Mouse (Mus musculus) brown adipose tissue, adult 24 weeks (tissue): ENCODE data around the gene Farsa. TPM values are rescaled to one million over a fixed set of nuclear protein-coding genes. Genes with fewer than 3 reads are reported as not detected.
A peak's percentile ranks its signal among the peaks of the same experiment; 100 is the strongest.

Experiments used
- H3K27ac ChIP-seq: fragments of 200-500 bp; replicated peaks from 2 replicates; pipeline ENCODE4 v1.5.1; 2012; ENCODE audit warnings: low read depth, mild to moderate bottlenecking, low read length
- H3K4me1 ChIP-seq: fragments of 200-500 bp; 2 replicates; pipeline ENCODE4 v1.6.1; 2012; ENCODE audit warnings: low read length, mixed read lengths; ENCODE audit not compliant: control insufficient read depth, insufficient read depth, insufficient read length
- H3K4me3 ChIP-seq: fragments of 200-500 bp; 2 replicates; pipeline ENCODE4 v1.5.1; 2012; ENCODE audit warnings: low read depth, mild to moderate bottlenecking, low read length, moderate library complexity; ENCODE audit not compliant: insufficient read depth
- polyA plus RNA-seq: library from polyadenylated mRNA; stranded (reverse); fragments of >200 nt; gene quantifications from 2 replicates; pipeline ENCODE4 v1.2.4, GENCODE M21; 2012; ENCODE audit not compliant: missing spikeins, insufficient read depth, insufficient read length

Farsa gene
- polyA plus RNA-seq, 1 experiment, result 11.3 TPM

DNA sequence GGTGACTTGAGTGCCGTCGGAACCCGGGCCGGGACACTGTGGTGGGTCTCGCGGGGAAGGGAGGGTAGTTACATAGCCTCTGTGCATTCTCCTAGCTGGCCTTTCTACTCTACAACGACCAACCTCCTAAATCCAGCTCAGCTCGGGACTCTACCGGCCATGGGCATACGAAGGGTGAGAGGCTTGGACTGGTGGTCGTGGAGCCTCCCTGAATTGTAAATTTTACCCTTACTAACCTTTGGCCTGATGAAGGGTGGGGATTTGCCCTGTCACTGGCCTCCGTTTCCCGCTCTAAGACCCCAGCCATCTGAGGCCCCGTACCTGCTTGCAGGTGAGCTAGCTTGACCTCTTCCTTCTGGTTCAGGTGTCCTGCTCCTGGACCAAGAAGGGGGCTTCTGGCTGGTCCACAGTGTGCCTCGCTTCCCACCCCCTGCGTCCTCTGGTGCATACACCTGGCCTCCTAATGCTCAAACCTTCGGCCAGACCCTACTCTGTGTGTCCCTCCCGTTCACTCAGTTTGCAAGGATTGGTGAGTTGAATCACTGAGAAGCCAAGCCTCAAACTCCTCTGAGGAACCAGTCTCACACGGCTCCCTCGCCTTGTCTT is 52.5 kb downstream of the Farsa start:
- no peak overlapping the region for H3K27ac ChIP-seq

DNA sequence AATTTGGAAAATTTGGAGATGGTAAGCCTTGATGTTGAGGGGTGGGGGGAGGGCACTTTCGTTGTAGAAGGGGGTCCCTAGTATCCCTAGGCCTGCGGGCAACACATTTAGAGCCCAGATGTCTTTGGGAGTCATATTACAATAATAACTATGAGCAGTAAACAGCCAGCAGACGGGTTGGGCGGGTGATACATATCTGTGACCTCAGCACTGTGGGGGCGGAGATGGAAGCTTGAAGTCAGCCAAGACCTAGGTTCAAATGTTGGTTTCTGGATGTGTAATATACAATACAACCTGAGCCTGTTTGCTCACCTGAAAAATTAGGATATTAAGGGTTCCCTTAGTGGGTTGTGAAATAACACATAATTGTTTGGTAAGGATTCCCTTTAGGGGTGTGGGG is 53.2 kb downstream of the Farsa start:
- no peak overlapping the region for H3K27ac ChIP-seq
- H3K4me1 ChIP-seq, result peaks cover 9% of the 10 kb centered on the region

More for the DNA sequence above, 52.5 kb downstream of the Farsa start:
- Histone ChIP-seq H3K4me1 (peaks cover 9% of the 10 kb centered on the region), H3K4me3 (peak overlapping the region; percentile 85)

DNA sequence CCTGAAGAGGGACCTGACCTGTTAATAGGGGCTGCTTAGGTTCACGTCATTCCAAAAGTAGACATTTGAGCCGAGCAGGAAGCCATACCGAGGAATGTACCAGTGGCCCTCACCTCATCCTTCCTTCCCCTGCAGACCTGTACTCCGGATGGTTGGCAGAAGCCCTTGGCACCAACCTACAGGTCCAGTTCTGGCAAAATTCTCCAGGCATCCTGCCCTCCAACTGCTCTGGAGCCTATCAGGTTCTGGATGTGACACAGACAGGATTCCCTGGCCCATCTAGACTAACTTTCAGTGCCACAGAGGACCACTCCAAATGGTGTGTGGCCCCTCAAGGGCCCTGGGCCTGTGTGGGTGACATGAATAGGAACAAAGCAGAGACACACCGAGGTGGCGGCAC is 53.8 kb downstream of the Farsa start:
- no peak overlapping the region for H3K27ac ChIP-seq
- H3K4me3 ChIP-seq, result no peak overlapping the region
- peaks cover 9% of the 10 kb centered on the region for H3K4me1 ChIP-seq

More for the DNA sequence above, 53.2 kb downstream of the Farsa start:
- H3K4me3 ChIP-seq, result peak overlapping the region; percentile 85

DNA sequence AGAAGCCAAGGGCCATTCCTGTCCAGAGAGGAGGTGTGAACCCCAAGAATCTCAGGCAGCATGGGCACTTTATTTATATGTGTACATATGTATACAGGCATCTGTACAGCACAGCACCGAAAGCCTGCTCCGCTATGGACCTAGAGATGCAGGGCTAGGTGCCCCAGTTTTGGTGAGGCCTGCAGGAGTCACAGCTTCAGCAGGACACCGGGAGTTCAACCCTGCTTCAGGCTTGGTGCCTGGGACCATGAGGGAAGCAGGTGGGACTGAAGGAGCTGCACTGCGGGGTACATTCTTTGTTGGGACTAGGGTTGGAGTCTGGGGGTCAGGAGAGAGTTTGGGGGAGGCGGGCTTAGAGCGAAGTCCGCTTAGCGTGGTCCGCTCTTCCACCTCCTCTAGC is 55.1 kb downstream of the Farsa start:
- no peak overlapping the region for H3K27ac ChIP-seq
- no peak overlapping the region for H3K4me3 ChIP-seq

DNA sequence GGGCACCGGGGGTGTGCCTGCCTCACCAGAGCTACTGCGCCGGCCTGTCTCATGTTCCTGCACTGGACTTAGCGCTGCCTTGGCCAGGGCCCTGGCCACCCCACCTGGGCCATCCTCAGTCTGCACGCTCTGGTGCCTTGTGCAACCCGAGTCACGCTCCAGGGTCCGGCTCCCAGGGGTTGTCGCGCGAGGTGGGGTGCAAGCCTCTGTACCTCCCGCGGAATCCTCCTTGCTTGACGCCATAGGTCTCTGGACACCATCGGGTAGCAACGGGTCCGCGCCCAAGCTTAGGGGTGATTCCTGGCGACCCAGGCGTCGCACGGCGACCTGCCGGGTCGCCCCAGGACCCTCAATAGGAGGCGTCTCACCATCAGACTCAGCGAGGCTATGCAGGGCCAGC is 55.6 kb downstream of the Farsa start:
- Histone ChIP-seq H3K4me1 (peaks cover 9% of the 10 kb centered on the region), H3K4me3 (peak overlapping the region; percentile 62), H3K27ac (no peak overlapping the region)

More for the DNA sequence above, 55.1 kb downstream of the Farsa start:
- peaks cover 9% of the 10 kb centered on the region for H3K4me1 ChIP-seq

DNA sequence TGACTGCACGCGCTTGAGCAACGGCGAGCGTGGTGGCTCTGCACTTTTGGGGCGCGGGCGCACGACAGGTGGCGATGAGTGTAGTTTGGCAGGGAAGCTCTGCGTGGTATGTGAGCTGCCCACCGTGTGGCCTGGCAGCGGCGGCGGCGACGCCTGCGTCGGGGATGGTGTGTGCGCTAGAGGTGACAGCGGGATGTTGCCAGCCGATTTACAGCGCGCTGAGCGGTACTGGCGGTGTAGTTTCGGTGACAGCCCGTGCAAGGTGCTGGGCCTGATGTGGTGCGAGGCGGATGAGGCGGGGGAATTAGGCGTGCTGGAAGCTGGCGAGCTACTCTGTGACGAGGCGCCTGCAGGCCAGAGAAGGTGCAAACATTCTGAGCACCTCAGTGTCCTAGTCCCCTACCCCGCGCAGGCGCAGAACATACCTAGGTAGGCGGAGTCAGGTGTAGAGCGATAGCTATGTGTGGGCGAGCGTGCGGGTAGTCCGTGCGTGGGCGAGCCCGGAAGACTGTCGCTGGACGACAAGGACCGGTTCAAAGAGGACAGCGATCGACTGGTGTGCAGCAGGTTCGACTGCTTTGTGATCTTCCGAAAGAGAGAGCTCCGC is 56.2 kb downstream of the Farsa start:
- Histone ChIP-seq H3K27ac (no peak overlapping the region), H3K4me3 (peak overlapping the region; percentile 62), H3K4me1 (peaks cover 9% of the 10 kb centered on the region)

DNA sequence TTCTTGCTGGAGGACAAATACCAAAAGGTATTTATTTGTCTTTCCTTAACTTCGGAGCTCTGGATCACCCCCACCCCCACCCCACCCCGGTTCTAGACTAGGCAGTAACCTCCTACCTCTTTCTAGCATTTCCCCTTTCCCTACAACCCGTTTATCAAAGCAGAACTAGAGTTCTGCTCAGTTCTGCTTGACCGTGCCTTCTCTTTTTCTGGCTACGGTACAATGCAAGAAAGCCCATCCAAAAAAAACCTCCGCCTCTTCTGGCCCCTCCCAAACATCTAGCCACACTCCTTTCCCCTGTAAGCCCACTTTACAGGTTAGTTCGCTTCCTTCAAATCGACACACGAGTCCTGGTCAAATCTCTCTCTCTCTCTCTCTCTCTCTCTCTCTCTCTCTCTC is 56.7 kb downstream of the Farsa start:
- Histone ChIP-seq H3K27ac (no peak overlapping the region), H3K4me3 (peak overlapping the region; percentile 62), H3K4me1 (peaks cover 9% of the 10 kb centered on the region)

DNA sequence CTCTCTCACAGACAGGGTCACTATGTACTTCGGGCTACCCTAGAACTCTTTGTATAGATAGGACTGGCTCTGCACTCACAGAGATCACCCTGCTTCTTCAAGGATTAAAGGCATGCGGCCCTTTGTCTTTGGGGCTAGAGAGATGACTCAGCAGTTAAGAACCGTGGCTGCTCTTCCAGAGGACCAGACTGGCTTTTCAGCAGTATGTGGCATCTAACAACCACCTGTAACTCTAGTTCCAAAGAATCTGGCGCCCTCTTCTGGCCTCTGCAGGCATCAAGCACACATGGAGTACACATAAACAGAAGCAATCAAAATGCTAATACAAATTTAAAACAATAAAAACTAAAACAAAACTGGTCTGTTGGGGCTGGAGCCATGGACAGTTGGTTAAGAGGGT is 57.2 kb downstream of the Farsa start:
- H3K4me1 ChIP-seq, result peaks cover 8% of the 10 kb centered on the region
- H3K4me3 ChIP-seq, result no peak overlapping the region
- no peak overlapping the region for H3K27ac ChIP-seq

DNA sequence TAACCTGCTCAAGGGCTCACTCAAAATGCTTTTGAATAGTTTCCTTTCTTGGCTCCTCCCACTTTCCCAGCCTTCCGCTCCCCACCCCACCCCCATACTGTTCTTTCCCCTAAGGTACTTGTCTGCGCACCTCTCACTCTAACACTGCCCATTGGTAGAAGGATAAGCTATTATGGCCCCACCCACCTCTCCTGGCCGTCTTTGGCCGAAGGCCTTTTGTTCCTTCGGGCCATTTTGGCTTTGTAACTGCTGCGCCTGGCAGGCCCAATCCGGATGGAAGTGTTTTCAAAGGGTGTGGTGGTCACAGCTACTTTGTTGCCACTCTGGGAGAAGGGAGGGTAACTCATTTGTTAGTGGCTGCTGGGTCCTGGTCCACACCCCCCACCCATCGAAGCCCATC is 58.5 kb downstream of the Farsa start:
- no peak overlapping the region for H3K27ac ChIP-seq
- H3K4me3 ChIP-seq, result no peak overlapping the region
- H3K4me1 ChIP-seq, result peaks cover 4% of the 10 kb centered on the region; the same call in 1 of the 2 replicates

DNA sequence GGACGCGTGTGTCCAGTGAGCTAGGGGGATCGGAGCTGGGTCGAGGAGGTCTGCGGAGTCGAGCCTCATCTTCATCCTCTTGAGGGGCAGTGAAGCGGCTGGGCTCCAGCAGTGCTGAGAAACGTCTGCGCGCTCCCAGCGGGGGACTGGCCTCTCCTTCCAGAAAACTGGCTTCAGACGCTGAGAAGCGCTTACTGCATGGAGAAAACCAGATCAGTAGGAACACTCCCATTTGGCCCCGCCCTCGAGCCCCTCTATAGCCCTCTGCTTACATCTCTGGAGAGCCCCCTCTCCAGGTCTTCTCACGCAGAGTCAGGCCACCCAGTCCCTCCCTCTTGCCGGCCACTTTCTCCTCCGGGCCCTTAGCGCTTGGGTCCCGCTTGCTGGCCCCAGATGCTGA is 61.0 kb downstream of the Farsa start:
- H3K4me1 ChIP-seq, result peaks cover under 1% of the 10 kb centered on the region; the same call in 1 of the 2 replicates
- no peak overlapping the region for H3K4me3 ChIP-seq

DNA sequence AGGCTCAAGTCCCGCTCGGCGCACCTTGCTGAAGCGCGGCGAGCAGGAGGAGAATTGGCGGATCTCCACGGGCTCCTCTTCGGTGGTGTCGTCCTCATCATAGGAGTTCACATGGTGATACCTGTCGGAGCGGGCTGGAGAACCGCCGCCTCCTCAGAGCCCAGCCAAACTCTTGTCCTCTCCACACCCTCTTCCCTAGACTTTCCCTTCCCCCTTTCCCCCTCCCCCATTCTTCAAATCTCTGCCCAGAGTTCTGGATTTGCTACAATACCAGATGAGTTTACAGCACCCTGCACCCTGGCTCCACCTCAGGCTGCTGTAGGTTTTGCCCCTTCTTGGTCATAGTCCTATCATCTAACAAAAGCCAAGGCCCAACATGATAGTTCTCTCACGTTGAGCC is 61.9 kb downstream of the Farsa start:
- Histone ChIP-seq H3K4me3 (no peak overlapping the region), H3K4me1 (no peaks in the 10 kb centered on the region), H3K27ac (no peak overlapping the region)

More for the DNA sequence above, 61.0 kb downstream of the Farsa start:
- H3K27ac ChIP-seq, result no peak overlapping the region

Other genes starting within 250 kb of the Farsa start
- 17.2 and 62.3 TPM in 2 replicates for gene Ier2, start 194.1 kb upstream of the Farsa start, polyA plus RNA-seq
- gene Trmt1, start 170.7 kb upstream of the Farsa start, polyA plus RNA-seq, result 25.1 and 33.4 TPM in 2 replicates
- 19.0 and 22.9 TPM in 2 replicates for gene Nacc1, start 169.1 kb upstream of the Farsa start, polyA plus RNA-seq
- gene Lyl1, start 155.5 kb upstream of the Farsa start, polyA plus RNA-seq, result 2.9 and 3.1 TPM in 2 replicates
- 1.9 TPM in 1 of 2 replicates, not detected in the other for gene G430095P16Rik, start 134.0 kb upstream of the Farsa start, polyA plus RNA-seq
- gene Nfix, start 56.6 kb upstream of the Farsa start, polyA plus RNA-seq, result 74.6 and 78.4 TPM in 2 replicates
- 7.2 and 9.4 TPM in 2 replicates for gene Dand5, start 34.2 kb upstream of the Farsa start, polyA plus RNA-seq
- 32.2 and 37.2 TPM in 2 replicates for gene Gadd45gip1, start 25.5 kb upstream of the Farsa start, polyA plus RNA-seq
- gene Rad23a, start 16.3 kb upstream of the Farsa start, polyA plus RNA-seq, result 73.3 and 79.3 TPM in 2 replicates
- gene Calr, start 10.1 kb upstream of the Farsa start, polyA plus RNA-seq, result 211 and 306 TPM in 2 replicates
- 3.3 and 3.6 TPM in 2 replicates for gene Syce2, start 15.1 kb downstream of the Farsa start, polyA plus RNA-seq
- gene Gcdh, start 36.9 kb downstream of the Farsa start, polyA plus RNA-seq, result 53.8 and 76.8 TPM in 2 replicates
- not detected in 2 replicates for gene Klf1, start 44.9 kb downstream of the Farsa start, polyA plus RNA-seq
- 4.6 and 12.9 TPM in 2 replicates for gene Dnase2a, start 51.6 kb downstream of the Farsa start, polyA plus RNA-seq
- gene Mast1, start 80.4 kb downstream of the Farsa start, polyA plus RNA-seq, result not detected in 2 replicates
- not detected in 2 replicates for gene Rtbdn, start 90.0 kb downstream of the Farsa start, polyA plus RNA-seq
- not detected in 2 replicates for gene Gm49661, start 112.4 kb downstream of the Farsa start, polyA plus RNA-seq
- 387 and 425 TPM in 2 replicates for gene Prdx2, start 112.6 kb downstream of the Farsa start, polyA plus RNA-seq
- gene Rnaseh2a, start 112.8 kb downstream of the Farsa start, polyA plus RNA-seq, result 26.6 and 28.5 TPM in 2 replicates
- gene Junb, start 121.7 kb downstream of the Farsa start, polyA plus RNA-seq, result 15.4 and 47.7 TPM in 2 replicates
- 1.1 and 1.6 TPM in 2 replicates for gene Hook2, start 133.6 kb downstream of the Farsa start, polyA plus RNA-seq
- gene Best2, start 157.5 kb downstream of the Farsa start, polyA plus RNA-seq, result not detected in 2 replicates
- gene Asna1, start 168.3 kb downstream of the Farsa start, polyA plus RNA-seq, result 113 and 117 TPM in 2 replicates
- gene Trir, start 169.8 kb downstream of the Farsa start, polyA plus RNA-seq, result 68.4 and 68.5 TPM in 2 replicates
- 28.4 and 33.5 TPM in 2 replicates for gene Tnpo2, start 179.9 kb downstream of the Farsa start, polyA plus RNA-seq
- 3.0 and 4.1 TPM in 2 replicates for gene Fbxw9, start 203.1 kb downstream of the Farsa start, polyA plus RNA-seq
- not detected in 2 replicates for gene Gm5741, start 211.0 kb downstream of the Farsa start, polyA plus RNA-seq
- gene Dhps, start 214.8 kb downstream of the Farsa start, polyA plus RNA-seq, result 19.1 and 20.0 TPM in 2 replicates
- gene Wdr83os, start 223.8 kb downstream of the Farsa start, polyA plus RNA-seq, result 95.5 and 130 TPM in 2 replicates
- 26.8 and 28.7 TPM in 2 replicates for gene Wdr83, start 224.3 kb downstream of the Farsa start, polyA plus RNA-seq
- 17.4 and 20.8 TPM in 2 replicates for gene Man2b1, start 226.3 kb downstream of the Farsa start, polyA plus RNA-seq